Mouse (Mus musculus) CH12.LX (cell line): Measurements from ENCODE around the gene Duoxa1. TPM values are rescaled to one million over a fixed set of nuclear protein-coding genes. Genes with fewer than 3 reads are reported as not detected.
A peak's percentile ranks its signal among the peaks of the same experiment; 100 is the strongest.

Experiments
- DNase-seq: peaks from one replicate; pipeline ENCODE4 v3.0.0-alpha.2; 2013; ENCODE audit errors: extremely low read depth
- H3K27ac ChIP-seq: 2 replicates; pipeline ENCODE4 v1.5.1; 2012; ENCODE audit warnings: low read depth, mild to moderate bottlenecking, control low read depth, moderate library complexity; ENCODE audit not compliant: insufficient read depth
- H3K27me3 ChIP-seq: replicated peaks from 2 replicates; pipeline ENCODE3; 2012; ENCODE audit warnings: inconsistent platforms
- H3K36me3 ChIP-seq, 2 experiments: replicated peaks in 1 of 2; 2 replicates each; pipeline versions ENCODE3 to v1.6.1; 2012; ENCODE audit warnings: inconsistent platforms in 1 of 2, low read length in 1 of 2, mild to moderate bottlenecking in 1 of 2, mixed read lengths in 1 of 2, moderate library complexity in 1 of 2; ENCODE audit not compliant: control insufficient read depth in 1 of 2, insufficient read depth in 1 of 2
- H3K4me1 ChIP-seq, 2 experiments: 2 replicates each; pipeline ENCODE4 v1.6.1; 2012; ENCODE audit warnings: inconsistent platforms in 1 of 2, moderate library complexity in 1 of 2; ENCODE audit not compliant: insufficient read depth in 2 of 2, control insufficient read depth in 1 of 2
- H3K4me2 ChIP-seq: 2 replicates; pipeline ENCODE4 v1.6.1; 2012; ENCODE audit warnings: low read depth, mild to moderate bottlenecking, control low read depth; ENCODE audit not compliant: poor library complexity, insufficient read depth, severe bottlenecking
- H3K4me3 ChIP-seq, 3 experiments: fragments of 150-350 bp in 1 of 3; sonication (generic) in 1 of 3; replicated peaks in 1 of 3; 2 replicates each; pipeline versions ENCODE3 to v1.5.1; 2011 to 2012; ENCODE audit warnings: low read depth in 2 of 3, low read length in 2 of 3, mild to moderate bottlenecking in 2 of 3, moderate library complexity in 2 of 3, control low read depth in 1 of 3, improper control_type of control experiment in 1 of 3, inconsistent platforms in 1 of 3, mixed read lengths in 1 of 3; ENCODE audit not compliant: poor library complexity in 1 of 3
- H3K79me2 ChIP-seq: replicated peaks from 2 replicates; pipeline ENCODE4 v1.6.1; 2012; ENCODE audit warnings: mild to moderate bottlenecking, moderate library complexity; ENCODE audit not compliant: control insufficient read depth, poor library complexity, insufficient read depth, severe bottlenecking; ENCODE audit errors: extremely low read depth
- H3K9ac ChIP-seq: 2 replicates; pipeline ENCODE4 v1.6.1; 2012; ENCODE audit warnings: low read depth, mild to moderate bottlenecking, control low read depth, moderate library complexity; ENCODE audit not compliant: insufficient read depth
- H3K9me3 ChIP-seq: replicated peaks from 2 replicates; pipeline ENCODE3; 2012; ENCODE audit warnings: low read length, inconsistent platforms, mixed read lengths
- CHD1 ChIP-seq: IDR thresholded peaks from 2 replicates; pipeline ENCODE4 v1.6.1; 2012; ENCODE audit warnings: low read depth, low read length, improper control_type of control experiment, inconsistent platforms
- CTCF ChIP-seq, 2 experiments: IDR thresholded peaks in 1 of 2; conservative IDR thresholded peaks in 1 of 2; 2 replicates each; pipeline ENCODE4 v1.5.1; 2011 to 2012; ENCODE audit warnings: low read depth in 2 of 2, low read length in 2 of 2, improper control_type of control experiment in 1 of 2, inconsistent platforms in 1 of 2, mild to moderate bottlenecking in 1 of 2, moderate library complexity in 1 of 2
- E2F4 ChIP-seq: IDR thresholded peaks from 2 replicates; pipeline ENCODE4 v1.6.1; 2011; ENCODE audit warnings: low read depth, low read length, improper control_type of control experiment; ENCODE audit not compliant: insufficient replicate concordance
- ELF1 ChIP-seq: IDR thresholded peaks from 2 replicates; pipeline ENCODE4 v1.6.1; 2014; ENCODE audit warnings: low read depth, mild to moderate bottlenecking, inconsistent platforms, low read length, improper control_type of control experiment
- EP300 ChIP-seq: IDR thresholded peaks from 2 replicates; pipeline ENCODE4 v1.6.1; 2011; ENCODE audit warnings: low read length, improper control_type of control experiment
- ETS1 ChIP-seq: conservative IDR thresholded peaks from 2 replicates; pipeline ENCODE4 v1.6.1; 2012; ENCODE audit warnings: low read depth, mild to moderate bottlenecking, inconsistent platforms, low read length, improper control_type of control experiment, moderate library complexity
- HCFC1 ChIP-seq: IDR thresholded peaks from 2 replicates; pipeline ENCODE4 v1.6.1; 2012; ENCODE audit warnings: low read depth, mild to moderate bottlenecking, inconsistent platforms, low read length, improper control_type of control experiment
- JUN ChIP-seq: IDR thresholded peaks from 2 replicates; pipeline ENCODE4 v1.6.1; 2011; ENCODE audit warnings: low read depth, mild to moderate bottlenecking, low read length, improper control_type of control experiment, moderate library complexity; ENCODE audit not compliant: insufficient read depth
- JUND ChIP-seq: conservative IDR thresholded peaks from 2 replicates; pipeline ENCODE4 v1.6.1; 2011; ENCODE audit warnings: low read depth, low read length, improper control_type of control experiment
- MAFK ChIP-seq: IDR thresholded peaks from 2 replicates; pipeline ENCODE4 v1.6.1; 2011; ENCODE audit warnings: low read length, improper control_type of control experiment; ENCODE audit not compliant: insufficient replicate concordance
- MAX ChIP-seq: IDR thresholded peaks from 2 replicates; pipeline ENCODE4 v1.6.1; 2011; ENCODE audit warnings: low read length, improper control_type of control experiment
- MAZ ChIP-seq: IDR thresholded peaks from 2 replicates; pipeline ENCODE4 v1.6.1; 2012; ENCODE audit warnings: low read depth, mild to moderate bottlenecking, inconsistent platforms, low read length, improper control_type of control experiment, moderate library complexity
- MXI1 ChIP-seq: IDR thresholded peaks from 2 replicates; pipeline ENCODE4 v1.6.1; 2011; ENCODE audit warnings: mild to moderate bottlenecking, low read depth, low read length, improper control_type of control experiment
- MYC ChIP-seq: IDR thresholded peaks from 2 replicates; pipeline ENCODE4 v1.6.1; 2011; ENCODE audit warnings: low read depth, mild to moderate bottlenecking, improper control_type of control experiment, low read length
- NRF1 ChIP-seq: IDR thresholded peaks from 2 replicates; pipeline ENCODE4 v1.6.1; 2014; ENCODE audit warnings: low read depth, mild to moderate bottlenecking, inconsistent platforms, low read length, improper control_type of control experiment, moderate library complexity
- PAX5 ChIP-seq: IDR thresholded peaks from 2 replicates; pipeline ENCODE4 v1.6.1; 2012; ENCODE audit warnings: low read length, inconsistent platforms, mixed read lengths
- POLR2A ChIP-seq: IDR thresholded peaks from 2 replicates; pipeline ENCODE4 v1.6.1; 2011; ENCODE audit warnings: low read depth, mild to moderate bottlenecking, improper control_type of control experiment, low read length
- POLR2AphosphoS2 ChIP-seq: IDR thresholded peaks from 2 replicates; pipeline ENCODE4 v1.6.1; 2011; ENCODE audit warnings: low read depth, low read length, improper control_type of control experiment
- RAD21 ChIP-seq: IDR thresholded peaks from 2 replicates; pipeline ENCODE4 v1.6.1; 2011; ENCODE audit warnings: low read depth, mild to moderate bottlenecking, low read length, improper control_type of control experiment, moderate library complexity
- RCOR1 ChIP-seq: conservative IDR thresholded peaks from 2 replicates; pipeline ENCODE4 v1.6.1; 2012; ENCODE audit warnings: low read depth, mild to moderate bottlenecking, inconsistent platforms, low read length, improper control_type of control experiment
- SIN3A ChIP-seq: IDR thresholded peaks from 2 replicates; pipeline ENCODE4 v1.6.1; 2012; ENCODE audit warnings: low read length, improper control_type of control experiment, inconsistent platforms
- SMC3 ChIP-seq: IDR thresholded peaks from 2 replicates; pipeline ENCODE4 v1.6.1; 2011; ENCODE audit warnings: low read depth, low read length, improper control_type of control experiment
- TBP ChIP-seq: conservative IDR thresholded peaks from 2 replicates; pipeline ENCODE4 v1.6.1; 2011; ENCODE audit warnings: low read depth, low read length, improper control_type of control experiment
- TCF12 ChIP-seq: IDR thresholded peaks from 2 replicates; pipeline ENCODE4 v1.6.1; 2014; ENCODE audit warnings: low read depth, mild to moderate bottlenecking, inconsistent platforms, low read length, improper control_type of control experiment
- UBTF ChIP-seq: IDR thresholded peaks from 2 replicates; pipeline ENCODE4 v1.6.1; 2012; ENCODE audit warnings: low read depth, mild to moderate bottlenecking, inconsistent platforms, low read length, improper control_type of control experiment, moderate library complexity
- USF1 ChIP-seq: IDR thresholded peaks from 2 replicates; pipeline ENCODE4 v1.6.1; 2014; ENCODE audit warnings: low read depth, mild to moderate bottlenecking, inconsistent platforms, low read length, improper control_type of control experiment
- USF2 ChIP-seq: conservative IDR thresholded peaks from 2 replicates; pipeline ENCODE4 v1.6.1; 2011; ENCODE audit warnings: low read depth, low read length, improper control_type of control experiment
- ZC3H11A ChIP-seq: IDR thresholded peaks from 2 replicates; pipeline ENCODE4 v1.6.1; 2012; ENCODE audit warnings: low read depth, mild to moderate bottlenecking, inconsistent platforms, low read length, improper control_type of control experiment
- ZKSCAN1 ChIP-seq: IDR thresholded peaks from 2 replicates; pipeline ENCODE4 v1.6.1; 2012; ENCODE audit warnings: low read depth, inconsistent platforms, low read length, improper control_type of control experiment, borderline replicate concordance
- ZMIZ1 ChIP-seq: IDR thresholded peaks from 2 replicates; pipeline ENCODE4 v1.6.1; 2012; ENCODE audit warnings: low read depth, mild to moderate bottlenecking, inconsistent platforms, low read length, improper control_type of control experiment
- ZNF384 ChIP-seq: IDR thresholded peaks from 2 replicates; pipeline ENCODE4 v1.6.1; 2012; ENCODE audit warnings: low read depth, low read length, improper control_type of control experiment, inconsistent platforms
- dilution Hi-C: fragments of 300-500 bp; cut with MboI; formaldehyde crosslinking; loops from 2 replicates; pipeline ENCODE4 v1.14.3; 2020; ENCODE audit warnings: low sequenced_read_pairs; ENCODE audit not compliant: extremely low pct_unique_long_range_greater_than_20kb, extremely low pct_ligation_motif_present
- in situ Hi-C: fragments of 300-500 bp; cut with MboI; formaldehyde crosslinking; loops from 3 replicates; pipeline ENCODE4 v1.14.3; 2019; ENCODE audit warnings: low sequenced_read_pairs, low pct_ligation_motif_present, low pct_unique_long_range_greater_than_20kb, mixed read lengths
- polyA plus RNA-seq: library from polyadenylated mRNA; unstranded; fragments of >175 nt; gene quantifications from 2 replicates; pipeline ENCODE4 v1.2.1, GENCODE M21; 2012; ENCODE audit warnings: low read depth; ENCODE audit not compliant: insufficient read length
- total RNA-seq, 2 experiments: library from RNA; depleted of rRNA; stranded (reverse); fragments of 300-350 nt in 1 of 2; fragments of >200 nt in 1 of 2; gene quantifications; 2 replicates each; pipeline ENCODE4 v1.2.3; 2012 to 2014

The Duoxa1 gene
- total and polyA plus RNA-seq, 3 experiments, result not detected

DNA sequence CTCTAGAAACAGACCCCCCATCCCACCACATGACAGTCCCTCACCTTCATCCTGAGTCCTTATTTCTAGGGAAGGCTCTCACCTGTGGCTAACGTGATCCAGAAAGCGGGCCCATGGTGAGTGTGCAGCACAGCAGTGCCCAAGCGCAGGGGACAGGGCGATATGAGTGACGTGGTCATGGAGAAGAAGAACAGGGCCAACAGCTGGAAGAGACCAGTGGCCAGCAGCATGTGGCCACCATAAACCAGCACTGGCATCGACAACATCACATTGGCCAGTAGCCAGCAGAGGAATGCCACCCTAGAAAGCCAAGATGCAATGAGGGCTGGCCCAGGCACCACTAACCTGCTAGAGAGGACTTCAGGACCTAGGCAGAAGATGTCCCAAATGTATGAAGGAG is 9.0 kb downstream of the Duoxa1 start:
- no peaks in the 10 kb centered on the region for H3K79me2 ChIP-seq
- H3K4me2 ChIP-seq, result no peak overlapping the region
- dilution Hi-C loops, result no loop called here
- H3K9me3 ChIP-seq, result no peaks in the 10 kb centered on the region
- no peak overlapping the region for H3K9ac ChIP-seq
- TF ChIP-seq UBTF (no peak), ZC3H11A (no peak), ZKSCAN1 (no peak), RCOR1 (no peak), RAD21 (no peak), E2F4 (no peak), POLR2A (no peak)
- TF ChIP-seq, all 38 proteins: peak for 0
- Histone ChIP-seq H3K27me3 (peaks cover 52% of the 10 kb centered on the region), H3K4me3 (no peak overlapping the region), H3K27ac (no peak overlapping the region), H3K36me3 (no peaks in the 10 kb centered on the region), H3K4me1 (no peaks in the 10 kb centered on the region)
- no peak for DNase-seq
- in situ Hi-C loops, result loop anchor here (10.0 kb wide), 1 partner anchor 240 kb away; no protein-coding TSS in a partner anchor

- no peaks in the 10 kb centered on the region for H3K36me3 ChIP-seq
- H3K4me3 ChIP-seq, result no peak overlapping the region
- no peak overlapping the region for H3K9ac ChIP-seq
- dilution Hi-C loops (no loop called here), in situ Hi-C loops (loop anchor here (10.0 kb wide), 1 partner anchor 238 kb away; no protein-coding TSS in a partner anchor)
- no peak overlapping the region for H3K27ac ChIP-seq
- DNase-seq, result peak; percentile 80
- no peaks in the 10 kb centered on the region for H3K79me2 ChIP-seq
- no peaks in the 10 kb centered on the region for H3K4me1 ChIP-seq
- H3K9me3 ChIP-seq, result peaks cover 4% of the 10 kb centered on the region
- peaks cover 36% of the 10 kb centered on the region for H3K27me3 ChIP-seq
- peak overlapping the region; percentile 26; the same call in 1 of the 2 replicates for H3K4me2 ChIP-seq
- no peak for TF ChIP-seq USF2
- peak; percentile 79 to 83 for TF ChIP-seq CTCF (conservative IDR thresholded peaks at IDR 0.05 in 1 of 2, IDR thresholded peaks at IDR 0.05 in 1 of 2; ENCODE audit: low read depth in 2 of 2, low read length in 2 of 2)
- no peak for TF ChIP-seq POLR2A
- peak; percentile 63 for TF ChIP-seq ELF1
- TF ChIP-seq RCOR1, result no peak
- no peak for TF ChIP-seq UBTF
- no peak for TF ChIP-seq JUN
- no peak for TF ChIP-seq PAX5
- no peak for TF ChIP-seq MAZ
- peak; percentile 73 for TF ChIP-seq RAD21
- TF ChIP-seq SIN3A, result no peak
- no peak for TF ChIP-seq USF1
- TF ChIP-seq MAX, result no peak
- TF ChIP-seq ZMIZ1, result no peak
- no peak for TF ChIP-seq POLR2AphosphoS2
- TF ChIP-seq ZKSCAN1, result 0 out of 2 replicates have a peak, but pooled peaks have one; percentile 13
- TF ChIP-seq TCF12, result no peak
- no peak for TF ChIP-seq HCFC1
- TF ChIP-seq ZNF384, result no peak; the same call in 1 of the 2 replicates
- no peak for TF ChIP-seq TBP
- no peak for TF ChIP-seq E2F4
- TF ChIP-seq MXI1, result no peak; the same call in 1 of the 2 replicates
- no peak for TF ChIP-seq MAFK
- peak; percentile 72 for TF ChIP-seq SMC3
- no peak for TF ChIP-seq NRF1
- peak; percentile 73; the same call in 1 of the 2 replicates for TF ChIP-seq MYC
- TF ChIP-seq ZC3H11A, result no peak
- TF ChIP-seq EP300, result no peak
- no peak for TF ChIP-seq JUND
- TF ChIP-seq CHD1, result no peak
- TF ChIP-seq ETS1, result no peak
Measured at GRCm38 (mm10) chr2:122302574-122303241, 10.8 kb downstream of the Duoxa1 start.
